Mouse (Mus musculus) G1E (cell line): ENCODE data around the gene Fap.

Experiments used
- CTCF ChIP-seq: IDR thresholded peaks from 2 replicates; pipeline ENCODE4 v1.5.1; 2012; ENCODE audit warnings: low read depth, low read length, inconsistent platforms, mixed read lengths
- GATA1 ChIP-seq: IDR thresholded peaks from 2 replicates; pipeline ENCODE4 v1.6.1; 2012; ENCODE audit warnings: borderline replicate concordance, low read length, inconsistent platforms, mixed read lengths
- GATA2 ChIP-seq: IDR thresholded peaks from 2 replicates; pipeline ENCODE4 v1.6.1; 2012; ENCODE audit warnings: low read depth, low read length, inconsistent platforms, borderline replicate concordance
- POLR2AphosphoS5 ChIP-seq: IDR thresholded peaks from 2 replicates; pipeline ENCODE4 v1.6.1; 2012; ENCODE audit warnings: low read depth, low read length, inconsistent platforms; ENCODE audit not compliant: insufficient replicate concordance
- TAL1 ChIP-seq: conservative IDR thresholded peaks from 2 replicates; pipeline ENCODE4 v1.6.1; 2012; ENCODE audit warnings: low read depth, low read length, inconsistent platforms, mixed read lengths

GRCm38 (mm10) chr2:62513477-62513876, 60.4 kb downstream of the Fap start:
- TF ChIP-seq CTCF: no peak
- no peak for TF ChIP-seq GATA1
- TF ChIP-seq GATA2: no peak
- no peak for TF ChIP-seq POLR2AphosphoS5
- no peak for TF ChIP-seq TAL1
